Mouse (Mus musculus): Measurements from ENCODE around the gene Armc3.

The Armc3 gene

GRCm38 (mm10) chr2:19353158-19353557, 154.1 kb downstream of the Armc3 start:
- no peak for DNase-seq
